Mouse (Mus musculus): ENCODE data around the gene Vmn2r18.
A peak's percentile ranks its signal among the peaks of the same experiment; 100 is the strongest.

Vmn2r18 gene

GRCm38 (mm10) chr5:151605921-151606320 is at the start of gene Vmn2r18:
TSS of gene Vmn2r18 (minus strand) at chr5:151606021.
- no peak for DNase-seq (ENCODE audit: extremely low spot score, low read depth, low spot score)

- DNase-seq (ENCODE audit: extremely low spot score, low read depth, low spot score), result no peak
Measured at GRCm38 (mm10) chr5:151651411-151651784, 45.6 kb upstream of the Vmn2r18 start.

GRCm38 (mm10) chr5:151650700-151651410 is 45.0 kb upstream of the Vmn2r18 start, which contains the start of gene Rfc3:
TSS of gene Rfc3 (minus strand) at chr5:151651242.
- peak; percentile 89 for DNase-seq (ENCODE audit: extremely low spot score, low read depth, low spot score)

GRCm38 (mm10) chr5:151644845-151645244 is 39.0 kb upstream of the Vmn2r18 start:
- DNase-seq (ENCODE audit: extremely low spot score, low read depth, low spot score), result no peak

- DNase-seq (ENCODE audit: extremely low spot score, low read depth, low spot score), result no peak
Measured at GRCm38 (mm10) chr5:151642867-151643266, 37.0 kb upstream of the Vmn2r18 start.

- no peak for DNase-seq (ENCODE audit: extremely low spot score, low read depth, low spot score)
Measured at GRCm38 (mm10) chr5:151642102-151642501, 36.3 kb upstream of the Vmn2r18 start.

GRCm38 (mm10) chr5:151601696-151602095 is 4.1 kb downstream of the Vmn2r18 start:
- DNase-seq (ENCODE audit: extremely low spot score, low read depth, low spot score), result no peak
